Mouse (Mus musculus) heart, adult 2 months (tissue): Measurements from ENCODE around the gene Nhsl1. TPM values are rescaled to one million over a fixed set of nuclear protein-coding genes. Genes with fewer than 3 reads are reported as not detected.

Experiments
- DNase-seq, 2 experiments: peaks; one replicate each; pipeline ENCODE4 v3.0.0; 2021
- H3K27ac ChIP-seq: fragments of 200-600 bp; 2 replicates; pipeline ENCODE4 v1.8.1; 2022
- H3K27me3 ChIP-seq: fragments of 200-500 bp; 2 replicates; pipeline ENCODE4 v1.6.1; 2012; ENCODE audit warnings: mild to moderate bottlenecking, low read length, inconsistent platforms, mixed read lengths; ENCODE audit not compliant: control insufficient read depth, insufficient read depth
- H3K36me3 ChIP-seq: fragments of 200-500 bp; 2 replicates; pipeline ENCODE4 v1.6.1; 2012; ENCODE audit warnings: low read length, inconsistent platforms; ENCODE audit not compliant: control insufficient read depth, insufficient read depth
- H3K4me1 ChIP-seq: fragments of 200-500 bp; 2 replicates; pipeline ENCODE4 v1.6.1; 2011; ENCODE audit warnings: low read length; ENCODE audit not compliant: control insufficient read depth, insufficient read depth
- H3K4me3 ChIP-seq: fragments of 200-600 bp; 2 replicates; pipeline ENCODE4 v1.8.1; 2022
- H3K79me2 ChIP-seq: fragments of 200-500 bp; replicated peaks from 2 replicates; pipeline ENCODE4 v1.6.1; 2012; ENCODE audit warnings: mild to moderate bottlenecking, inconsistent platforms, low read length, moderate library complexity, mixed read lengths; ENCODE audit not compliant: control insufficient read depth, insufficient read depth
- H3K9ac ChIP-seq: fragments of 200-500 bp; 2 replicates; pipeline ENCODE4 v1.6.1; 2012; ENCODE audit warnings: low read depth, mild to moderate bottlenecking, control low read depth, inconsistent platforms, low read length, mixed read lengths
- CTCF ChIP-seq: fragments of 200-600 bp; IDR thresholded peaks from 2 replicates; pipeline ENCODE4 v1.8.1; 2022; ENCODE audit warnings: antibody characterized with exemption, mild to moderate bottlenecking, moderate library complexity
- EP300 ChIP-seq: fragments of 200-500 bp; IDR thresholded peaks from 2 replicates; pipeline ENCODE4 v1.6.1; 2011; ENCODE audit warnings: low read depth, low read length, control low read depth; ENCODE audit not compliant: insufficient read depth
- POLR2A ChIP-seq: fragments of 200-500 bp; IDR thresholded peaks from 2 replicates; pipeline ENCODE4 v1.6.1; 2011; ENCODE audit warnings: mild to moderate bottlenecking, low read depth, low read length, control low read depth; ENCODE audit not compliant: insufficient read depth
- WGBS: fragments of 180-500 bp; shearing (Covaris S2); methylation state at CpG from one replicate; pipeline ENCODE4 v1.1.7; 2018; 5-methylcytosine and 5-hydroxymethylcytosine counted together
- intact Hi-C: fragments of 180-260 bp; cut with DNase I; formaldehyde crosslinking; loops from one replicate; pipeline ENCODE4 v1.15.1; 2025
- polyA plus RNA-seq: library from polyadenylated mRNA; depleted of rRNA; stranded (reverse); fragments of >200 nt; gene quantifications from 2 replicates; pipeline ENCODE4 v1.2.3, GENCODE M21; 2012
- total RNA-seq, 2 experiments: library from RNA; stranded (reverse); gene quantifications; 2 replicates each; pipeline ENCODE4 v1.2.3; 2021

Nhsl1 gene
- total and polyA plus RNA-seq, 3 experiments, result 6.8 to 17.4 (median 15.8) TPM

- Histone ChIP-seq H3K27ac (no peak overlapping the region), H3K27me3 (no peaks in the 10 kb centered on the region), H3K9ac (no peak overlapping the region), H3K36me3 (no peaks in the 10 kb centered on the region; the same call in 1 of the 2 replicates), H3K4me3 (no peak overlapping the region), H3K79me2 (no peaks in the 10 kb centered on the region; the same call in 1 of the 2 replicates), H3K4me1 (no peaks in the 10 kb centered on the region; the same call in 1 of the 2 replicates)
- TF ChIP-seq CTCF, result no peak
- no peak for TF ChIP-seq EP300
- TF ChIP-seq POLR2A, result no peak
- no peak for DNase-seq
- 49% methylated on average over 10 of the region's 10 CpGs for WGBS
- intact Hi-C loops, result no loop called here
Measured at GRCm38 (mm10) chr10:18419508-18419907, 100.7 kb downstream of the Nhsl1 start.

DNA sequence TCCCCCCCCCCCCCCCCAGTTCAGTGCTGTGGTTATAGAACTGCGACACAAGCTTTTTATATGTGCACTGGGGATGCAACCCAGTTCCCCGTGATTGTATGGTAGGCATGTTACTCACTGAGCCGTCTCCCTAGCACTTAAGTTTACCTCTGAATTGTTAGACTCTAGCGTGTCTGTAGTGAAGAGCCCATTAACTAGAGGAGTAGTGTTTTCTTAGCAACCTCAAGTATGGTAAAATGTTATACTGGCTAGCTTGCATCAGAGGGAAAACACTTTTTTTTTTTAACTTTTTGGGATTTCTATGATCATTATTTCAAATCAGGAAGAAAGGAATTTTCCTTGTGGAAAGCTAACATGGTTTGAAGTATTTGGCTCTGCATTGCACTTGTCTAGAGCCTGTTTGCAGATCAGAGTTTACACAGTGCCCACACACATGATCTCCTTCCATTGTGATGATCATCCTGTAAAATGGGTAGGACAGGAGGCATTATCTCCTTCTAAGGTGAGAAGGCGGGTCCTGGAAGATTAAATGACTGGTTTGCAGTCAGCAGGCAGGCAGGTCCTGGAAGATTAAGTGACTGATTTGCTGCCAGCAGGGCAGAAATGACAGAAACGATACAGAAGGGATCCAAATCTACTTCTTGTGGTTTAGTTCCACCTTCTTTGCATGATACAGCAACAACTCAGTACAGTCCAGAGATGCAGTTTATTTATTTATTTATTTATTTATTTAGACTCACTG, 101.6 kb downstream of the Nhsl1 start:
- H3K4me3 ChIP-seq, result no peak overlapping the region
- TF ChIP-seq EP300 (no peak), CTCF (no peak)
- no peak overlapping the region for H3K27ac ChIP-seq
- no peaks in the 10 kb centered on the region; the same call in 1 of the 2 replicates for H3K4me1 ChIP-seq
- intact Hi-C loops, result no loop called here
- H3K9ac ChIP-seq, result no peak overlapping the region
- no peaks in the 10 kb centered on the region; the same call in 1 of the 2 replicates for H3K36me3 ChIP-seq
- H3K27me3 ChIP-seq, result no peaks in the 10 kb centered on the region
- 94% methylated on average over 6 of the region's 6 CpGs for WGBS
- H3K79me2 ChIP-seq, result no peaks in the 10 kb centered on the region; the same call in 1 of the 2 replicates
- DNase-seq, result no peak

DNA sequence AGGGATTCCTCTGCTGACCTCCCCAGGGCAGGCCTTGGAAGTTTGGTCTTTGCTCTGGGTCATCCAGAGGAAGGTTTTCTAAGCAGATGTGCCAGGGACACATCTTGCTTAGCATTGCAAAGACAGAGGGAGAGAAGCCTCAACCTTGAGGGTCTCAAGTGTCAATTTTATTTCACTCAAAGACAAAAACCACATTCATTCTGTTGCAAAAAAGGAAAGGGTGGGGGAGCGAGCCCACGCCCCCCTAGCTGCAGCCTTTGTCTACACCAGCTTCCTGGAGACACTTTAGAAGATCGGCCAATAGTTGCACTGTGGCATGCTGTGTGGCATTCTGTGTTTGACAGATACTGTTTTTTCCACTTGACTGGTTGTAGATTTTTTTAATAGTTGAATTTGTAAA, 104.2 kb downstream of the Nhsl1 start:
- no peaks in the 10 kb centered on the region; the same call in 1 of the 2 replicates for H3K36me3 ChIP-seq
- TF ChIP-seq EP300, result no peak
- no peak for TF ChIP-seq POLR2A
- TF ChIP-seq CTCF, result no peak
- H3K79me2 ChIP-seq, result no peaks in the 10 kb centered on the region; the same call in 1 of the 2 replicates
- H3K27ac ChIP-seq, result no peak overlapping the region
- H3K4me1 ChIP-seq, result no peaks in the 10 kb centered on the region; the same call in 1 of the 2 replicates
- no peak overlapping the region for H3K4me3 ChIP-seq
- H3K27me3 ChIP-seq, result no peaks in the 10 kb centered on the region
- no peak overlapping the region for H3K9ac ChIP-seq
- DNase-seq, result no peak
- 60% methylated on average over 3 of the region's 3 CpGs for WGBS
- intact Hi-C loops, result no loop called here

GRCm38 (mm10) chr10:18423557-18423956, 104.8 kb downstream of the Nhsl1 start:
- no peak overlapping the region for H3K9ac ChIP-seq
- intact Hi-C loops, result no loop called here

GRCm38 (mm10) chr10:18427866-18428265, 109.1 kb downstream of the Nhsl1 start:
- intact Hi-C loops, result no loop called here
- DNase-seq, result peak; percentile 39 to 61
- Histone ChIP-seq H3K36me3 (no peaks in the 10 kb centered on the region), H3K27ac (no peak overlapping the region), H3K4me1 (peaks cover 8% of the 10 kb centered on the region), H3K27me3 (no peaks in the 10 kb centered on the region), H3K79me2 (peaks cover under 1% of the 10 kb centered on the region; the same call in 1 of the 2 replicates), H3K9ac (no peak overlapping the region), H3K4me3 (no peak overlapping the region)
- no peak for TF ChIP-seq POLR2A
- TF ChIP-seq EP300, result no peak
- TF ChIP-seq CTCF, result no peak
- 53% methylated on average over 9 of the region's 9 CpGs for WGBS

More at GRCm38 (mm10) chr10:18423557-18423956, 104.8 kb downstream of the Nhsl1 start:
- H3K4me3 ChIP-seq, result no peak overlapping the region
- no peaks in the 10 kb centered on the region; the same call in 1 of the 2 replicates for H3K79me2 ChIP-seq
- 37% methylated on average over 9 of the region's 9 CpGs for WGBS
- no peak for DNase-seq
- no peak for TF ChIP-seq CTCF
- H3K36me3 ChIP-seq, result no peaks in the 10 kb centered on the region; the same call in 1 of the 2 replicates
- no peaks in the 10 kb centered on the region for H3K27me3 ChIP-seq
- H3K27ac ChIP-seq, result no peak overlapping the region
- H3K4me1 ChIP-seq, result no peaks in the 10 kb centered on the region; the same call in 1 of the 2 replicates

DNA sequence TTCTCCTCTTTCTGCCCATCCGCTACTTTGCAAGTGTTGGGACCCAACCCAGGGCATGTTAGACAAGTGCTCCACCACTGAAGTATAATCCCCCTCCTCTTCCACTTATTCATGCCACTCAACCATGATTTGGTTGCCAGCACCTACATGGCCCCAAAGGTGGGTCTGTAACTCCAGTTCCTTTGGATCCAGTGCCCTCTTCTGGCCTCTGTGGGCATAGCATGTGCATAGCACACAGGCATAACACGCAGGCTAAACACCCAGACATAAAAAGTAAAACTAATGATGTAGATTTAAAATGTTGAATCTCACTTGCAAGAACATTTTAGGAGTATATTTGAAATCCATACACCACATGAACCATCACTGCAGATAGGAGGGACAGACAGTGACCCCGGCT, 110.7 kb downstream of the Nhsl1 start:
- Histone ChIP-seq H3K79me2 (0 out of 2 replicates have a peak, but pooled peaks cover 2% of the 10 kb centered on the region), H3K36me3 (no peaks in the 10 kb centered on the region), H3K27me3 (no peaks in the 10 kb centered on the region), H3K27ac (peak overlapping the region; percentile 80), H3K4me1 (peaks cover 9% of the 10 kb centered on the region), H3K9ac (no peak overlapping the region), H3K4me3 (no peak overlapping the region)
- no peak for DNase-seq
- no peak for TF ChIP-seq EP300
- peak; percentile 63 for TF ChIP-seq CTCF
- 86% methylated on average over 3 of the region's 3 CpGs for WGBS
- intact Hi-C loops, result no loop called here
